ENCODE assay signal across 14 mouse cellular contexts in genomic region chr1:52521436-52521993, GRCm38 (mm10). TPM values are rescaled to one million over a fixed set of nuclear protein-coding genes. Genes with fewer than 3 reads are reported as not detected.
DNase-seq lines count a peak whose midpoint lies in the region; ATAC-seq lines count a peak whose summit lies in the region.
"Had no signal": no experiment of that assay in that cellular context is flagged by ENCODE, and none has a peak within 500 bp of the region (broad histone marks: within the 10 kb centered on the region; RNA-seq: fewer than 3 reads in every experiment).

No protein-coding gene starts in this region.

- H3K9ac ChIP-seq in midbrain, embryonic 11.5 days (ENCODE audit: low read length): no peak overlapping the region
- H3K9ac ChIP-seq: limb, embryonic 12.5 days had no signal

- no peak for DNase-seq in heart, embryonic 10.5 days (ENCODE audit: low spot score)
- no peak for DNase-seq in heart, adult 18-20 months
- DNase-seq in frontal cortex, postnatal 10 days (ENCODE audit: low spot score in 2 of 2): peak; percentile 25 to 44
- peak; percentile 57 for DNase-seq in right cerebral cortex, adult 18-20 months
- DNase-seq in thymus, postnatal 14 days: no peak
- DNase-seq in kidney, adult 18-20 months: no peak
- no peak for DNase-seq in midbrain, embryonic 11.5 days (ENCODE audit: low spot score, missing footprints)
- DNase-seq: gastrocnemius, postnatal 36 days; thymus, adult 2 months had no signal

- H3K4me2 ChIP-seq in midbrain, embryonic 11.5 days: no peak overlapping the region
- H3K4me2 ChIP-seq: limb, embryonic 12.5 days had no signal

- H3K4me3 ChIP-seq in heart, embryonic 10.5 days: no peak overlapping the region
- H3K4me3 ChIP-seq in midbrain, embryonic 11.5 days (ENCODE audit: low read depth, low read length): no peak overlapping the region
- H3K4me3 ChIP-seq: limb, embryonic 12.5 days had no signal

- H3K9me3 ChIP-seq in heart, embryonic 10.5 days: no peaks in the 10 kb centered on the region
- H3K9me3 ChIP-seq in midbrain, embryonic 11.5 days (ENCODE audit: control insufficient read depth, low read length): no peaks in the 10 kb centered on the region
- H3K9me3 ChIP-seq: limb, embryonic 12.5 days had no signal

- no peaks in the 10 kb centered on the region for H3K36me3 ChIP-seq in heart, embryonic 10.5 days
- H3K36me3 ChIP-seq in midbrain, embryonic 11.5 days (ENCODE audit: control insufficient read depth, insufficient read depth, low read length): no peaks in the 10 kb centered on the region
- H3K36me3 ChIP-seq: limb, embryonic 12.5 days had no signal

- no peaks in the 10 kb centered on the region for H3K27me3 ChIP-seq in heart, embryonic 10.5 days (ENCODE audit: insufficient read depth, poor library complexity, severe bottlenecking)
- H3K27me3 ChIP-seq in midbrain, embryonic 11.5 days (ENCODE audit: control insufficient read depth, insufficient read depth, low read length): no peaks in the 10 kb centered on the region
- H3K27me3 ChIP-seq: limb, embryonic 12.5 days had no signal

- 0 out of 2 replicates have a peak overlapping the region, but pooled peaks have one; percentile 31 for H3K27ac ChIP-seq in heart, embryonic 10.5 days
- H3K27ac ChIP-seq in midbrain, embryonic 11.5 days (ENCODE audit: low read depth, low read length): no peak overlapping the region
- H3K27ac ChIP-seq: limb, embryonic 12.5 days; macrophage had no signal

- peak; percentile 96 for ATAC-seq in cerebellum, adult (ENCODE audit: insufficient number of reproducible peaks, low FRiP score, low TSS enrichment)
- no peak for ATAC-seq in midbrain, embryonic 11.5 days (ENCODE audit: low FRiP score)
- ATAC-seq: CD4-positive, CD25-positive, alpha-beta regulatory T cell, adult 4 months; intestine, embryonic 16.5 days had no signal

- 71% methylated on average over 8 of the region's 8 CpGs for WGBS in heart, embryonic 10.5 days
- 72% methylated on average over 8 of the region's 8 CpGs for WGBS in midbrain, embryonic 11.5 days

- H3K4me1 ChIP-seq in heart, embryonic 10.5 days: peaks cover 12% of the 10 kb centered on the region; the same call in 1 of the 2 replicates
- 0 out of 2 replicates have a peak, but pooled peaks cover 2% of the 10 kb centered on the region for H3K4me1 ChIP-seq in midbrain, embryonic 11.5 days (ENCODE audit: control insufficient read depth, insufficient read depth, low read length)

RNA-seq across cellular contexts. Expression of gene Nab1, which starts 21.0 kb away (rescaled TPM):
- polyA plus RNA-seq in heart, embryonic 10.5 days (2016; fragmentation: Nextera tagmentation; extraction: Ambion mirVana): 20.4 and 29.4 TPM in 2 replicates
- 10 to 100 TPM; 21.1 to 21.5 TPM for total RNA-seq in heart, adult 18-20 months (2021)
- polyA plus RNA-seq in midbrain, embryonic 11.5 days (2014; fragmentation: Nextera tagmentation; extraction: Ambion mirVana): 5.5 and 5.9 TPM in 2 replicates

Comparison
In these comparisons a context has a peak if more than half of its experiments do, and no peak if none do; other contexts are left out.
1. DNase-seq: peak in frontal cortex, postnatal 10 days (2 of 2) and right cerebral cortex, adult 18-20 months (single experiment); none in heart, embryonic 10.5 days (single experiment), heart, adult 18-20 months (0 of 2), thymus, postnatal 14 days (single experiment), kidney, adult 18-20 months (single experiment) and midbrain, embryonic 11.5 days (single experiment).